Mouse (Mus musculus) common myeloid progenitor, adult 5-6 weeks (primary cell): Measurements from ENCODE around the gene Pnldc1. TPM values are rescaled to one million over a fixed set of nuclear protein-coding genes. Genes with fewer than 3 reads are reported as not detected.
"Not testable (repeated sequence)": the region's sequence is repeated elsewhere in the genome, so short reads cannot be mapped to it uniquely, and the experiment has no call there.

Experiments
- ATAC-seq: replicated peaks from 2 replicates; pipeline ENCODE4 v1.8.0; 2016; ENCODE audit warnings: low read depth, mild to moderate bottlenecking, moderate TSS enrichment, inconsistent platforms; ENCODE audit not compliant: poor library complexity, severe bottlenecking
- total RNA-seq: library from RNA; stranded (forward); fragments of 200-1000, 187-1606 nt; gene quantifications from 2 replicates; pipeline ENCODE4 v1.2.3, GENCODE M21; 2017

Gene Pnldc1
- total RNA-seq, 1 experiment from 2014 or later, result not detected

DNA sequence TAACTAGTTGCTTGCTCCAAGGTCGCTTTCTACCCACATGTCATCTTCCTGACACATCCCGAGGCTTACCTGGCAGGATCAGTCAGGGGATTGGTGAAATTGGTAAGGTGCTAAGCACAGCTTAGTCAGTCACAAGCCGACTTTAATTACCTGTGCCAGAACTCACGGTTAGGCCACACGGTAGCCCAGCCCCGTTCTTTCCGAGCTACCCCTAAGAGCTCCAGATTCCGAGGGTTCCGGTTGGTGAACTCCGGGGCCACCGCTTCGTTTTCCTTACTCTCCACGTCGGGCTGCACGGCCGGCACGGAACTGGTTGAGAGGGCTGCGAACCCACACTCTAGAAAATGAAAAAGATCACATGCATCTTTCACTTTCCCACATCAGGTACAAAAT is 5.5 kb upstream of the Pnldc1 start, which contains the start of gene Tcp1:
Gene Tcp1 (plus strand): TSS at position 214 of the 393 bp plus-strand sequence.
- peak; percentile 5 for ATAC-seq

DNA sequence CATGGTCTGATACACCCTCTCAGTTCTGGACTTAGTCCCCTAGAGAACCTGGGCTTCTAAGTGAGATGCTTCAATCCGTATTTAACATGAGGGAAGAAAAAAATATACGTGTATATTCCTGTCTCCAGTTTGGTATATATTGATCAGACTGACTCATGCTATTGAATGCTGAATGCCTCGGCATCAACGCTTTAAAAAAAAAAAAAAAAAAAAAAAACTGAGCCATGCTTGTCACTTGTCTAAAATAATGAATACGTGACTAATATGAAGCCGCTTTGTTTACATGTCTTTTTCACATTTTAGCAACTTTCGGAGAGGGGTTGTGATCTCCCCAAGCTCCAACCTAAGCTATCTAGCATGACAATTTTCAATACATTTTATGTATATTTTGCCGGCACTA is 361 bp upstream of the Pnldc1 start:
- ATAC-seq, result no peak

DNA sequence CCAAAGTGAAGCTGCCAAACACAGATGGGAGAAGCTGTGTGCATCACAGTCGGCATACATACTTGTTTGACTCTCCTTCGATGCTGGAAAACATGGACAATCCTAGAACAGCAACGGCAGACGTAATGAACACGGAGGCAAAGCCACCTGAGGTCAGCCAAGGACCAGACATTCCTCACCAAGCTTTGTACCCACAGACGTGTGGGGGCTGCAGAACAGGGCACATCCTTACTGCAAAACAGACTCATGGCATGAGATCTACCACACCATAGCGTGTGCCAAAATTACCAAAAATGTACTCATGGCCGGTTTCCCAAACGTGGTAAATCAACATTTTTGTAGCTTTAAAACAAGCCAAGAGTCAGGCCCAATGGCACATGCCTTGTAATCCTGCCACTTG is 3.6 kb downstream of the Pnldc1 start:
- ATAC-seq, result no peak

DNA sequence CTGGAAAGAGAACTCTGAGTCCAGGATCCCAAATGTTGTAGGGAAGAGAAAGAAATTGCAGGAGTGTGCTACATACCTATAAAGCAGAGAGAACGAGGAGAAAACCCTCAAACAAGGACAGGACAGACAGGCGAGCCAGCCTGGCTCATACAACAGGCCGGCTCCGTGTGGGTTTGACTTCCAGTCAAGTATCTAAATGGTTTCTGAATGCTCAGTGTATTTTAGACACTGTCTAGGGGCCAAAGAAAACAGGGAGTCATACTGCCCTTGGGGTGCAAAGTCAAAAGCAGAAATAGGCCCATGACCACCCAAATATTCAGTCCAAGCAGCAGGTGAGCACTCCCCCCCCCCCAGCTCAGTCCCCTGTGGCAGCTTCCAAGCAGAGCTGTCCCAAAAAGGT is 4.2 kb downstream of the Pnldc1 start:
- ATAC-seq, result no peak

DNA sequence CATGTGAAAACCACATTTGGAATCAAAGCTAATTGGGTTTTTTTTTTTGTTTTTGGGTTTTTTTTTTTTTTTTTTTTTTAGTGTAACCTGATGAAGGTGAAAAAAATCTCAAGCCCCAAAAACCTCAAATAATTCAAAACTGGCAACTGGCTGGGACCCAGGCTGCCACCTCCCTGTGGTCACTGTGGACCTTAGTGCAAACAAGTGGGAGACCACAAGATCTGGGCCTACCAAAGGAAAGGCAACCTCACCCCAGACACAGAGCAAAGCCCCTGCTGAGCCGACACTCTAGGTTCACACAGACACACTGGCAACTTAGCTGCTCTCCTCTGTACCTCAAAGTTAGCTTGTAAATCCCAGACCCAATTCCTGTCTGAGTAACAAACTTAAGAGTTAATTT is 5.7 kb downstream of the Pnldc1 start:
- 0 out of 2 replicates have a peak, but pooled peaks have one; percentile 29 for ATAC-seq

DNA sequence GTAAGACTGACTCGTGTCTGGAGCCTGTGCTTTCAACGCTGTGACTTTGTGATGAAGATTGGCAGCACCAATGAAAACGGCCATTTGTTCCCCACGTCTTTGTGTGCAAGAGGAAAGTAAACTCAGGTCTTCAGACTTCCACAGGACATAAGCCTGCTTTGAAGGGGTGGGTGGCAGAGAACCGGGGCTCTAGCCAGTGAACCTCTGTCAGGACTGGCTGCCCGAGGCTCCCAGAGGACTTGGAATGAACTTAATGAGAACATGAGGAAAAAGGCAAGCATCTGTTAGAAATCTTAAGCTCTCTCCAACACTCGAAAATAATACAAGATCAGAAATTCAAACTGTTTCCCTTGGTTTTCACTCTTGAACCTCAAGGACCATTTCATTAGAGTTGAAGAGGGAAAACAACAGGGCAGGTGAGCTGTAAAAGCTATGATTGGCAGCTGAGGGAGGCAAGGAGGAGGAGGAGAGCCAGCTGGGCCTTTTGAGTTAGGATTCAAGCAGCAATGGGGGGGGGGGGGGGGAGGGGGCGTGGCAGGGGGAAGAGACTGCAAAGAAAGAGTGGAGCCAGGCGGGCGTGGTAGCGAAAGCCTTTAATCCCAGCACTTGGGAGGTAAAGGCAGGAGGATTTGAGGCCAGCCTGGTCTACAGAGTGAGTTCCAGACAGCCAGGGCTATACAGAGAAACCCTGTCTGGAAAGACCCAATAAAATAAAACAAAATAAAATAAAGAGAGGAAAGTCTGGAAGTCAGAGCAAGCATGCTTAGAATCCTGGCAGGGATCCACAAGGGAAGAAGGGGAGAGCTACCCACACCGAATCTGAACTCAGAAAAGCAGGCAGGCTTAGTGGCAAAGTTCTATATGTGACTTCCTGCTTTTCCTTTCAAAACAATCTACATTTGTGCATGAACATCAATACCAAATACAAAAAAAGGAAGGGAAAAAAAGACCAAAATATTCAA is 6.4 kb downstream of the Pnldc1 start:
- no peak for ATAC-seq

DNA sequence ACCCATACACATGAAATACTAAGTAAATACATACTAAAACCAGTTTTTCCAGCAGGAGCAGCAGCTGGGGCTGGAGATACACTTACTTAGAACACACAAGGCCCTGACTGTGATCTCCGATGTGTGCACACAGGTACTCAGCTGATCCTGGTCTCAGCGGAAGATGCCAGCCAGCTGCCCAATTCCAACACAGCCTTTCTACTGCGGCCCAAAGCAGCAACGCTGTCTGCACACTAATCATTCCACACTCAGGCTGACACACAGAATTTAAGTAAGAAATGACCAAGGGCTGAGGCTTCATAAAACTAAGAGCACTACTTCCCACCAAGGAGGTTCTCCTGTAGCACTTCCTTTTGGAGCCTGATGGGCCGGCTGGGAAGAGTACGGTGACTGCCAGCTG is 7.7 kb downstream of the Pnldc1 start:
- ATAC-seq, result no peak

DNA sequence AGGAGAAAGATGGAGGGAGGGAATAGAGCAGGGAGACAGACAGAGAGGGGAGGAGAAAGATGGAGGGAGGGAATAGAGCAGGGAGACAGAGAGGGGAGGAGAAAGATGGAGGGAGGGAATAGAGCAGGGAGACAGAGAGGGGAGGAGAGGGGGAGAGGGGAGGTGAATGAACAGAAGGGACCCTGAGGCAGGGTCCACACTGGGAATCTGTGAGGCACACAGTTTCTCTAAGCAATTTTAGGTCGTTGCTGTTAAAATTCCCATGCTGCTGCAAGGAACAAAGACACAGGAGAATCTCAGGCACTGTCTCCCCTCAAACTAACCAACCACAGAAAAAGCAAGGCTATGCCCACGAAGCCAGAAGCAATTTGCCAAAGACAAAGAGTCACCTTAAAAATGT is 11.4 kb downstream of the Pnldc1 start:
- ATAC-seq, result not testable (repeated sequence)

DNA sequence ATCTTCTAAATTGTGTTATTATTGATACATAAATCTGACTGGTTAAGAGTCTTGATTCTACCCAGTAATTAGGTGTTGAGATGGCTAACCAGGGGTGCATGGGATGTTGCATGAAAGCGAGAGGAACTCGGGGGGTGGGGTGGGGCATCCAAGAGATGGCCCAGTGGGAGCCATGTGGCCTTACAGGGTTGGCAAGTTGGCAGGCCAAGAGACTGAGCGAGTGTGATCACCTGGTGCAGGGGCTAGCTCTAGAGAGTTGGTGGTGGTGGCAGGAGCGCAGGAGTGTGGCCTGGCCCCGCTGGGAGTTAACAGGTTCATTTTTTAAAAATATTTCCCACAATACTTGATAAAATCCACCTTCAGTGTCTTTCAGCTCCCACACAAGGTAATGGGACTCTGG is 12.4 kb downstream of the Pnldc1 start:
- ATAC-seq, result no peak

DNA sequence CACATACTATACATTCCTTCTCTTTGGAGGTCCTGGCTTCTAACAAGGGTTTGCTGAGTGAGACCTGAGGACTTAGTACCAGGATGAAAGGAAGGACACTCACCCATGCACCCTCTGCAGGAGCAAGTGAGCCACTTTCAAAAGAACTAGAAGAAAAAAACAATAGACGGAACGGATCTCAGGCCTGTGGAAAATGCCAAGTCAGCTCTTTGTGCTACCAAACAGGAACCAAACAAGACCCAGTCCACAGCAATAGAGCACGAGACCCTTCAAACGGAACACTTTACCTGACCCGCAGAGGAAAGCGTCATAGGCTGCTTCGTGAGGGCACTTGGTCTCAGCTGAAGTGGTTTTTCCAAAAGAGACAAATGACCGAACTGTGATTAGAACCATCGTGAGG is 18.0 kb downstream of the Pnldc1 start:
- no peak for ATAC-seq

DNA sequence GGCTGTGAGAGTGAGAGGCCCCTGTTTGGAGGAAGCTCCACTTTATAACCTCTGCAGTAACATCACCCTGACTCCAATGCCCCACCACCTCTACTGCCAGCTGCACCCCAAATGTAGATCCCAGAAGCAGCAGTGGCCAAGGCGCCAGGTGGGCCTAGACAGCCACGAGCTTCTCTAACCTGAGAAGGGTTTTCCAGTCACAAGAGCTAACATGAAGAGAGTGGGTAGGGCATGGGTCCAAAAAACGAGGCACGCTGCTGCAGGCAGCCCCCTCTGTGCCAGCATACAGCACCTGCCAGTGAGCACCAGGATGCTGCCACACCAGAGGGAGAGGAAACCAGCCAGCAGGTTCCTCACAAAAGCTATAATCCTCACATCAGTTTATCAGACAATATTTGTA is 19.0 kb downstream of the Pnldc1 start:
- no peak for ATAC-seq

DNA sequence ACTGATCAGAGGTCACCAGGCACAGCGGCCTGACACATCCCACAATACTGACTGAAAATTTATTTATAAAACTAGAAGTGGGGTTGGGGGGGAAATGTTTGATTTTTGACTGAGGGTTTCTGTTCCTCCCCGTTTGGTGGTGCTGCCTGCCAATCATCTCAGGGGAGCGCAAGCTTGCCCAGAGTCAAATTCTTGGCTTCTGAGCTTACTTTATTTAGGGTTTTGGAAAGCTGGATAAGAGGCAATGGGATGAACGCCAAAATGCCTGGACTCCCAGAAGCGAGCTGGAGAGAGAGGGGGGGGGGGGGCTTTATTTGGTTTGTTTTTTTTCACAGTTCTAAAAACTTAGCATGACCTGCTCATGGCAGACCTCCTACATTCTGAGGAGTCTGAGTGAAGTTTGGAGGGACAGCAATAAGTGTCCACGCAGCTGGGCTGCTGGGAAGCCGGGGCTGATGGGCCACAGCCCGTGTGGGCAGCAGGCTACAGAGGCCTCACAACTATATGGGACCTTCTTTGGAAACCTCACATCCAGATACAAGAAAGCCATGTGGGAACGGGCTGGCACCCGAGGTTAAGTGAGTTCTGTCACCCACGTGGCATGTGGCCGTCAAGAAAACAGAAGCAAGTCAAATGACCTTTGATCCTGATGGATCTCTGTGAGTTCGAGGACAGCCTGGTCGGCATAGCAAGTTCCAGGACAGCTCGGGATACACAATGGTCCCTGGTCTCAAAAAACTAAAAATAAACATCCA is 22.8 kb downstream of the Pnldc1 start:
- no peak for ATAC-seq

DNA sequence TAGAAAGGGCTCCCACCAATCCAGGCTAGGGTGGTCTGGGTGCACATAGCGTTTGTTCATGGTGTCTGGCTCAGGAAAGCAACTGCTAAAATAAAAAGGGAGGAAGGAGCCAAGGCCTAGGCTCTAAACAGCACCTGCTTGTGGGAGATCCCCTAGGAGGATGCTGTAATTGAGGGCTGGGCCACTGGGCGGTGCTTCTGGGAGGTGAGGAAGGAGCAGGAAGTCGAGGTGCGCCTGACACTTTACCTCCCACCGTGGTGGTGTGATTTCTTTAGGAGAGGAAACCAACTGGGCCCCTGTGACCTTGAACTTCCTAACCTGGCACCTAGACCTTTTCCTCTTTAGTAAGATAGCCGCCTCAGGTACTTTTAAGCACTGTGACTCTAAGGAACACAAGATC is 23.4 kb downstream of the Pnldc1 start:
- ATAC-seq, result peak; percentile 47; the same call in 1 of the 2 replicates

DNA sequence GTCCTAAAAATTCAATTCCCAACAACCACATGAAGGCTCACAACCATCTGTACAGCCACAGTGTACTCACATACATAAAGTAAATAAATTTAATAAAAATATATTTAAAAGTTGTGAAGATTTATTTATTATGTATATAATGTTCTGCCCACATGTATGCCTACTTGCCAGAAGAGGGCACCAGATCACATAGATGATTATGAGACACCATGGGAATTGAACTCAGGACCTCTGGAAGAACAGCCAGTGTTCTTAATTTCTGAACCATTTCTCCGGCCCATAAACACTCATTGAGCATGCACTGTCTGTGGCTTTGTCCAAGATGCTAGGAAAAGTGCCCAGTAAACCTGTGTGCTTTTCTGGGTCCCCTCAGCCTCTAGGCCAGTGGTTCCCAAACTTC is 28.8 kb downstream of the Pnldc1 start:
- ATAC-seq, result no peak

DNA sequence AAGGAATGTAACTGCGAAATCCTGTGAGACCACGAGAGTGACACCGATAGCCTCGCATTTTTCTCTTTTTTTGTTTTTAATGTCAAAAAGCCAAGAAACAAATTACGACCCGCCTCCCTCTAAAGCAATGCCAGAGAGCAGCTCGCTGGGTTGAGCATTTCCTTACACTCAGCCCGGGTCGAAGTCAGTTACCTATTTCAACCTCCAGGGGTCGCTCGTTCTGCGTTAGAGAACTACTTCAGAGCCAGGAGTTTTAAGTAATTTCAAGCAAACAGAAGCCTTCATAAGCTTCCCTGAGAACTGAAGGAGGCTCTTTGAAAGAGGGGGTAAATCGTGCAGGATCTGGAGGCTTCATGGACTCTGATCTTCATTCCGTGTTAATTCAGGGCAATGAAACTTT is 29.9 kb downstream of the Pnldc1 start:
- ATAC-seq, result peak; percentile 81

DNA sequence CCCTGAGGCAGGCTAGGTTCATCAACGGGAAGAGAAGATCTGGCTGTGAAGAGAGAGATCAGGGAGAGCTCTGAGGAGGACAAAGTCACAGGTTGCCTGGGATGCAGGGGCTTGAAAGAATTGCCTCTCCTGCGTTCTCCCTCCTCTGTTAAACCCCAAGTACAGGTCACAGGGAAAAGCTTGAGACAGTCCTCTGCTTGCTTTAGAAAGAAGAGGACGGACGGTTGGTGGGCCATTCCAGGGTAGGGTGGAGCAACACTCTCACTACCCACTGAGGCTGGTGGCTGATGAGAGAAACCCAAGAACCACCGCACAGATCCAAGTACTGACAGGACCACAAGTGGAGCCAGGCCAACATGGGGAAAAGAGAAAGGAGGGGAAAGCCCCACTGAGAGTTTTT is 34.3 kb downstream of the Pnldc1 start, which contains the start of gene Mrgprh:
Gene Mrgprh (plus strand): TSS at position 301 of the 400 bp plus-strand sequence.
- no peak for ATAC-seq

DNA sequence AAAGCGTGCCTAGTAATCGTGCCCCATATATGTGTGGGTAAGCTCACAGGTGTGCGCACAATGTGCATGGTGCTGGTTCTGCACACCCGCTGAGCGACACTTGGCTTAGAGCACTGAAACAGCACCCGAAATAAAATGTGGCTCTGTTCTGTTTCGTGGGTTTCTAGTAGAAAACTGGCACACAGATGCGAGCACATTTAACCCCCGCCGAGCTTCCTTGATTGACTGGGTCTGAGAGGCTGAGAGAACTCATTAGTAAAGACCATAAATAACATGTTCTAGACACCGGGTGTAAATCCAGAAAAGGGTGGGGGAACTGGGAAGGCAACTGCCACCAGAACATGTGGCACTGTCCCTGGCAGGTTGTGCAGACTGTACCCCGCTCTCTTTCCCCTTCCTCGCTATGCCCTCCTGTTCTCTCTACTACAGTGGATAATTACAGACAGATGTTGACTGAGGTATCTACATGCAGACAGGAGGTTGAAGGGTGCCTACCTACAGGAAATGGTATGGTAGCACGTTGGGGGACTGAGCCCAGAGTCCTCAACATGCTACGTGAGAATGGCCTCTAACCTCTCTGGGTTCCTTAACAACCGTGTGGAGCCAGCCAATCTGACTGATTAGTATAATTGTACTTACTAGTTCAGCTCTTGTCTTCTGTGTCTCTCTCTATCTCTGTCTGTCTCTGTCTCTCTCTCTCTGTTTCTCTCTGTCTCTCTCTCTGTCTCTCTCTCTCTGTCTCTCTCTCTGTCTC is 37.6 kb downstream of the Pnldc1 start:
- no peak for ATAC-seq

DNA sequence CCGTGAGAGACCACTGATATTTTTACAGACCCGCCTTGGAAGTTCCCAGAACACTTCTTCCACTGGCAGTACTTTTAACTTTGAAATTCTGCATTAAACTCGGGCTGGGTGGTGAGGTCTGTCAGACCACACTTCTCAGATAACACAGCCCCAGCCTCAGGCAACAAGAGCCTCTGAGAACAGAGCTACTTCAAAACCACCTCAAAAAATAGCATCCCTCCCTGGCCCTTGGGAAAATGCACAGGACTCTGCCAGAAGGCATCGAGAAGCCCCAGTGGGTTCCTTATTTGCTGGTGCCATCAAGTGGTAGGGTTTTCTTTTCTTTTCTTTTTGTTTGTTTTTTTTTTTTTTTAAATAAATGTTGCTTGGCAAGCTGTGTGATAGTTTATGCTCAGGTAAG is 41.4 kb downstream of the Pnldc1 start:
- ATAC-seq, result 0 out of 2 replicates have a peak, but pooled peaks have one; percentile 30

DNA sequence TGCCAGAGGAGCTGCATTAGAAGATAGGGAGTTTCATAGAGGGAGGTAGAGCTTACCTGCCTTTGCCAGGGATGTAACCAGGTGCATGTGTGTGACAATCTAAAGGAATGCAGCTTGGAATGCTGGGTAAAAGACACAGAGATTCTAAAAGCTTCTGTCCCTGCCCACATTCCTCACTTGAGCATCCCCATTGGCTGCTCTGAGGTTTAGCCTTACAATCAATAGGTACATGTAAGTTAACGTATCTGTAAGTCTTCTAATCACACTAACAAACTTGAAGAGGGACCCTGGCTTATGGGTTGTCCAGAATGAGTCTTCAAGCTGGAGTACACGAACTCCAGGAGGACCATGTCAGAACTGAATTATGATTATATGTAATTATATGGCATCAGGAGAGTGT is 42.0 kb downstream of the Pnldc1 start, which contains the start of gene Mas1:
Gene Mas1 (minus strand): TSS at position 101 of the 400 bp plus-strand sequence.
- ATAC-seq, result no peak

DNA sequence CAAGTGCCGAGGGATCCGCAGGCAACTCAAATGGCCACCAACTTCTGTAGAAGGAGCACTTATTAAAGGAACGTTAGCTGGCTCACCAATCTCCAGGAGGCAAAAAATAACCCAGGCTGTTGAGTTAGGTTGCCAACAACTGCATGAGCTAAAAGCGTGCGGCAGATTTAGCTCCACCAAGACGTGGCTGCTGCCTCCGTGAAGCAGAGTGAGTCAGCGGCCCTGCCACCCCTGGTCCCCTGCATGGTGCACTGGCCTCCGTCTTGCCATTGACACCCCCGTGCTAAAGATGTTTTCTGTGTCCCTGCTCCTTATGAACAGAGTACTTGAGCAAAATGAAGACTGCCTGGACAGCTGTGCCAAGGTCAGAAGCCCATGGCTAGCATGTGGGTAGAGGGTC is 43.2 kb downstream of the Pnldc1 start:
- ATAC-seq, result no peak
